Mouse (Mus musculus) megakaryocyte, embryonic 14.5 days (primary cell): Measurements from ENCODE around the gene Prrc2c. TPM values are rescaled to one million over a fixed set of nuclear protein-coding genes. Genes with fewer than 3 reads are reported as not detected.

Source experiments
- H3K27me3 ChIP-seq: replicated peaks from 2 replicates; pipeline ENCODE3; 2012; ENCODE audit warnings: inconsistent platforms
- H3K36me3 ChIP-seq: replicated peaks from 2 replicates; pipeline ENCODE3; 2012; ENCODE audit warnings: low read length, inconsistent platforms, mixed read lengths
- H3K4me1 ChIP-seq: 2 replicates; pipeline ENCODE4 v1.6.1; 2012; ENCODE audit warnings: inconsistent platforms
- H3K4me3 ChIP-seq: replicated peaks from 2 replicates; pipeline ENCODE3; 2012; ENCODE audit warnings: moderate library complexity, mild to moderate bottlenecking, inconsistent platforms
- H3K9me3 ChIP-seq: 2 replicates; pipeline ENCODE4 v1.6.1; 2012; ENCODE audit warnings: inconsistent platforms
- FLI1 ChIP-seq: IDR thresholded peaks from 2 replicates; pipeline ENCODE4 v1.6.1; 2012; ENCODE audit warnings: low read length, inconsistent platforms, mixed read lengths
- GATA1 ChIP-seq: IDR thresholded peaks from 3 replicates; pipeline ENCODE4 v1.6.1; 2012; ENCODE audit warnings: mixed read lengths, low read length, inconsistent platforms, borderline replicate concordance
- polyA plus RNA-seq: library from polyadenylated mRNA; stranded (reverse); fragments of >175 nt; gene quantifications from 2 replicates; pipeline ENCODE4 v1.2.3, GENCODE M21; 2012; ENCODE audit warnings: low replicate concordance; ENCODE audit not compliant: insufficient read depth

Prrc2c gene
- polyA plus RNA-seq, 1 experiment, result 10.4 TPM

DNA sequence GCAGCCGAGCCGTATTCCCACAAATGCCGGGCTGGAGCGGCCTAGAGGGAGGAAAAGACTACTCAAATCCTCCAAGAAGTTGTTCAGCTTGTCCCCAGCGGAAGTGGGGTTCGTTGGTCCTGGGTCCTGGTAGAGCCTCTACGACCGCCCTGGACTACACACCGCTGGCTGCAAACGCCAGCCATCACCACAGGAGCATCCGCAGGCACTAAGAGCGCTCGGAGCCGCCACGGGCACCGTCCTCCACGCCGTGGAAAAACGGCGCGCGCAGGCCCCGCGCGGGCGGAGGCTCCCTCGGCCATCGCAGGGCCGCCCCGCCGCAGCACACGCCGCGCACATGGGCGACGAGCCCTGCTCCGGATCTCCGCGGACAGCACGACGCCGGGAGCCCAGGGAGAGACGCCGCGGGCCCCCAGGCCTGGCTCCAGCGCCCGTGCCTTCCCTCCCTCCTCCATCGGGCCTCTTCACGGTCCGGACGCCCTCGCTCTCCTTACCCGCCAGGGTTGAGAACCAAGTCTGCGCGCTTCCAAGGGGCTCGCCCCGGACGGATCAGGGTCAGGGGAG, 443 bp downstream of the Prrc2c start:
- no peak for TF ChIP-seq GATA1
- no peak for TF ChIP-seq FLI1
- Histone ChIP-seq H3K9me3 (peaks cover 7% of the 10 kb centered on the region), H3K4me3 (peak overlapping the region; percentile 97), H3K27me3 (peaks cover 6% of the 10 kb centered on the region), H3K36me3 (peaks cover 5% of the 10 kb centered on the region), H3K4me1 (peaks cover 42% of the 10 kb centered on the region)

DNA sequence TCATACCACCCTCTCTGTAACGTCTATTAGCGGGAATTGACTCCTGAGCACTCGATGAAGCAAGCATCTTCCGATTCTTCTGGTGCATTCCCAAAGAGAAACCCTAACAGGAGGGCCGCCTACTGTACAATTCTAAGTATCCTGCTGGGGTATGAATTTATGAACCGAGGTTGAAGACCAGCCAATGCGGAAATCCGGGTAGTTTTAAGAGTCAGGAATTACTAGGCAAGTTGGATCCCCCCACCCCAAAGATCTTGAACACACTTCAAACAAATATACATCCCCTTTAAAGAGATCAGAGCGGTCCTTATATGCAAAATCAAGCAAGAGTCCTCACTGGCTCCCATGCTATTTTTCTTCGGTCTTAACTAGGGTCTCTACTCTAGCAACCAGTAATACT, 950 bp downstream of the Prrc2c start:
- peaks cover 5% of the 10 kb centered on the region for H3K36me3 ChIP-seq
- H3K4me1 ChIP-seq, result peaks cover 47% of the 10 kb centered on the region
- H3K9me3 ChIP-seq, result peaks cover 7% of the 10 kb centered on the region
- TF ChIP-seq FLI1 (no peak), GATA1 (no peak)
- H3K27me3 ChIP-seq, result peaks cover 6% of the 10 kb centered on the region
- peak overlapping the region; percentile 97 for H3K4me3 ChIP-seq

DNA sequence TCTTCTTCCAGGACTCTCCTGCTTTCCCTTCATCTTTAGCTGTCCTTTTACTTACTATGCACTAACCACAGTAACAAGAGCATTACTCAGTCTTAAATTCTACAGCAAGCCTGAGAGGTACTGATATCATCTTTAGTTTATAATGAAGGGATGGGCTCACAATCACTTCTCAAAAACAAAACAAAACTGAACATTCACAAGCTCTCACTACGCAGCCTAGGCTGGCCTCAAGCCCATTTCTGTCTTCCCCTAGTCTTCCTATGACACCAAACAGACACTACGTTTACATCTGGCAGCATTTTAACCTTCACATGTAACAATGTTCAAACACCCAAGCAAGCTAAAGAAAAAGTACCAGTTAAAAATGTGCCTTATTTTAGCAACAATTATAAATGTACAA, 1.9 kb downstream of the Prrc2c start:
- peaks cover 5% of the 10 kb centered on the region for H3K36me3 ChIP-seq
- H3K4me1 ChIP-seq, result peaks cover 52% of the 10 kb centered on the region
- peaks cover 2% of the 10 kb centered on the region for H3K27me3 ChIP-seq
- TF ChIP-seq GATA1, result no peak
- TF ChIP-seq FLI1, result no peak
- H3K9me3 ChIP-seq, result peaks cover 1% of the 10 kb centered on the region
- peak overlapping the region; percentile 97 for H3K4me3 ChIP-seq

DNA sequence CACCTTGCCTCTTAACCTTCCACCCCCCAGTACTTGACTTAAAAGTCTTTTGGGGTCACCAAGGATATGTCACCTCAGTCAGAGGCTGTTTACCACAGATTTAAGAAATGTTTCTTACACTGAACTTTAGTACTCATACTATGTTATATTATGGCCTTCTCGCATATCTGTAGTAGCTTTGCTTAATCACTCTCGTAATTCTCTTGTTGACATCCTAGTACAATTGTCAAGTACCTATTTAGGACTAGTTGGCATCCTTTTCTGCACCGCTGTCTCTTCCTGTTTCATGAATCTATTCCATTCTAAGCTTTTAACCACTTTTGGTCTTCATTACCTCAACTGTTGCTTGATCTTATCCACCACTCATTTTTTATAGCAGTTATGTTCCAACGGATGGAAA, 5.3 kb downstream of the Prrc2c start:
- Histone ChIP-seq H3K4me1 (peaks cover 63% of the 10 kb centered on the region), H3K27me3 (no peaks in the 10 kb centered on the region), H3K4me3 (no peak overlapping the region), H3K9me3 (no peaks in the 10 kb centered on the region), H3K36me3 (peaks cover 13% of the 10 kb centered on the region)
- TF ChIP-seq GATA1 (no peak), FLI1 (no peak)

DNA sequence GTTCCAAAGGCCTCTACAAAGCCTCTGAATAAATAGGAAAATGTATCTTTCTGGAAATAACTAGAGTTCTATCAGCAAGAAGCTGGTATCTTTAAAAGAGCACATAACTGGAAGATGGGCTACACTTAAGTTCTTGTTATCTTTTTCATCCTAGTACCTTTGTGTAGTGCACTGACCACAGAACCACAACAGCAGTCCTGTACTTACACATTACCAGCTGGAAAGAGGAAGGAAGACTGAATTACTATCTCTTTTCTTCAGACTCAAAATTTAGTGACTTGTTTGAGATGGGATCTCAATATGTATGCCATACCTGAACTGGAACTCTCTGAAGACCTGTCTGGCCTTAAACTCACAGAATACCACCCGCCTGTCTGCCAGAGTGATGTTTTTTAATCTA, 6.1 kb downstream of the Prrc2c start:
- H3K4me1 ChIP-seq, result peaks cover 68% of the 10 kb centered on the region
- TF ChIP-seq GATA1 (no peak), FLI1 (no peak)

DNA sequence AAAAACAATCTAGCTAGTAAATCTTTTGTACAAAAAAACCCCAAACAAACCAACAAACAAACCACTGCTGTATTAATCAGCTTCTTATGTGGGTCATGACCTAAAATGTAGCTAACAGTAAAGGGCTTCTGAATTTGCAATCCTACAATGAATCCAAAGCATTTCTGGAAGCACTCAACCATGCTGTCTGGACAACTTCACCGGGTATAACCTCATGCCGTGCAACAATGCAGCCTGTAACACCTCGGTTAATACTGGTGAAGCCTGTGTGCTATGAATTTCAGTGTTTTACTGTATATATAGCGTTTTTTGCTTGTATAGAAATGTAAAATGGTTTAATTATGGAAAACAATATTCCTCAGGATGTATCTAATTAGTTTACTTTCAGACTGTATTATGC, 8.3 kb downstream of the Prrc2c start:
- Histone ChIP-seq H3K27me3 (no peaks in the 10 kb centered on the region), H3K4me1 (peaks cover 55% of the 10 kb centered on the region), H3K4me3 (no peak overlapping the region), H3K9me3 (no peaks in the 10 kb centered on the region), H3K36me3 (peaks cover 20% of the 10 kb centered on the region)
- TF ChIP-seq GATA1 (no peak), FLI1 (no peak)

More for the DNA sequence above, 6.1 kb downstream of the Prrc2c start:
- Histone ChIP-seq H3K27me3 (no peaks in the 10 kb centered on the region), H3K4me3 (no peak overlapping the region), H3K9me3 (no peaks in the 10 kb centered on the region), H3K36me3 (peaks cover 13% of the 10 kb centered on the region)

DNA sequence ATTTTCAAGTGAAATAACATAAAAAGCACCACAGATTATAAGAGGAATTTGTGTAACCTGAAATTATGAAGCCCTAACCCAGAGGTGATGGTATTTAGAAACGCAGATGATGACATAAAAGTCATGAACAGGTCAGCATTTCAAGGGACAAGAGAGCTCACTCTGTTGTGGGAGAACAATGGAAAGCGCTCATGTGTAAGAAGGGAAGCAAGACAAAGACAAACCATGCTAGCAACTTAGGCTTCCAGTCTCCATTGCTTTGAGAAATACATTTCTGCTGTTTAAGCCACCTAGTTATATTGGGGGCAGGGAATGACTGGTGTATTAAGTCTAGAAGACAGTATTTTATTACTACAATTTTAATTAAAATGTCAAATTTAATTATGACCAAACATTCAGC, 10.9 kb downstream of the Prrc2c start:
- peaks cover 30% of the 10 kb centered on the region for H3K4me1 ChIP-seq
- no peaks in the 10 kb centered on the region for H3K27me3 ChIP-seq
- no peak overlapping the region for H3K4me3 ChIP-seq
- H3K9me3 ChIP-seq, result no peaks in the 10 kb centered on the region
- peaks cover 26% of the 10 kb centered on the region for H3K36me3 ChIP-seq
- no peak for TF ChIP-seq GATA1
- TF ChIP-seq FLI1, result no peak

DNA sequence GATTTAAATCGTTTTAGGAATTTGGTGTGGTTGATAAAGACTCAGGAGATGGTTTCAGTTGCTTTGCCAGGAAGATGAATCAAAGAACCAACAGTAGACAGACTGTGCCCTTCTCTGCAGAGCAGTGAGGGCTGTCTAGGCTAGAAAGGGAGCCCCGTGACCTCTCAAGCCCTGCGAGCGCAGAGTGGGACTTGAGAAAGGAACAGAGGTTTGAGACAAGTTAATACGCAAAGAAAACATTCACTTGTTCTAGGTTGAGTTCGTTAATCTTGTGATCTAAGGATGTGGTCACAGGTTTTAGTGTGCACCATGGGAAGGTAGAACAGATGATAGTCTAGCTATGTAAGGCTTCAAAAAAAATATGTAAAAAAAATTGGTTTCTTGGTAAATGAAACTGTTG, 12.4 kb downstream of the Prrc2c start:
- no peak for TF ChIP-seq FLI1
- no peak for TF ChIP-seq GATA1
- Histone ChIP-seq H3K4me3 (no peak overlapping the region), H3K27me3 (no peaks in the 10 kb centered on the region), H3K9me3 (no peaks in the 10 kb centered on the region), H3K4me1 (peaks cover 25% of the 10 kb centered on the region; the same call in 1 of the 2 replicates), H3K36me3 (peaks cover 38% of the 10 kb centered on the region)

DNA sequence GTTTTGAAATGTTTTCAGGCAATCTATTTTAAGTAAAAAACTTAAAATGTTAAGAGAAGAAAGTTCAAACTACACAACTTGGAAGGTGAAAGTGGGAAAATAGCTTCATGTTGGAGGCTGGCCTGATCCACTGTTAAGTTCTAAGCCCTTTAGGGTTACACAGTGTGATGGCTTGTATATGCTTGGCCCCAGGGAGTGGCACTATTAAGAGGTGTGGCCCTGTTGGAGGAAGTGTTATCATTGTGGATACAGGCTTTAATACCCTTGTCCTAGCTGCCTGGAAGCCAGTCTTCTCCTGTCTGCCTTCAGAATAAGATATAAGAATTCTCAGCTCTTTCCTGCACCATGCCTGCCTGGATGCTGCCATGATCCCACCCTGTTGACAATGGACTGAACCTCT, 16.7 kb downstream of the Prrc2c start:
- no peaks in the 10 kb centered on the region for H3K27me3 ChIP-seq
- H3K4me3 ChIP-seq, result no peak overlapping the region
- TF ChIP-seq FLI1 (no peak), GATA1 (no peak)
- no peaks in the 10 kb centered on the region for H3K9me3 ChIP-seq
- peaks cover 11% of the 10 kb centered on the region; the same call in 1 of the 2 replicates for H3K4me1 ChIP-seq
- peaks cover 75% of the 10 kb centered on the region for H3K36me3 ChIP-seq

DNA sequence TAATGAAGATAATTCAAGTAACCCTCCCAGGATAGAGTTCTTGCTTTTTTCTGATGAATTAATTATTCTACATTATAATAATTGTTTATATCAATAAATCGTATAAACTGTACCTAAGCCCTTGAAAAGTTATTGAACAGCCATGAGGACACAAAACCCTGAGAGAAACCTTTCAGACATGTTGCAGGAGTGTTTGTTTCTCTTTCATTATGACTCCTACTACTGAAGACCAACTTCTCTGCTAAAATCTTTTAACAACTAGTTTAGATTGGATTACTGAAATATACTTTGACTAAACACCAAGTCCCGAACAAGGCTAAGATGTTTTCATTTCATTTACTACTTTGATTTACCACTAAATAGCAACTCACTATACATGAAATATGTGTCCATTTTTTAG, 19.7 kb downstream of the Prrc2c start:
- no peaks in the 10 kb centered on the region for H3K9me3 ChIP-seq

DNA sequence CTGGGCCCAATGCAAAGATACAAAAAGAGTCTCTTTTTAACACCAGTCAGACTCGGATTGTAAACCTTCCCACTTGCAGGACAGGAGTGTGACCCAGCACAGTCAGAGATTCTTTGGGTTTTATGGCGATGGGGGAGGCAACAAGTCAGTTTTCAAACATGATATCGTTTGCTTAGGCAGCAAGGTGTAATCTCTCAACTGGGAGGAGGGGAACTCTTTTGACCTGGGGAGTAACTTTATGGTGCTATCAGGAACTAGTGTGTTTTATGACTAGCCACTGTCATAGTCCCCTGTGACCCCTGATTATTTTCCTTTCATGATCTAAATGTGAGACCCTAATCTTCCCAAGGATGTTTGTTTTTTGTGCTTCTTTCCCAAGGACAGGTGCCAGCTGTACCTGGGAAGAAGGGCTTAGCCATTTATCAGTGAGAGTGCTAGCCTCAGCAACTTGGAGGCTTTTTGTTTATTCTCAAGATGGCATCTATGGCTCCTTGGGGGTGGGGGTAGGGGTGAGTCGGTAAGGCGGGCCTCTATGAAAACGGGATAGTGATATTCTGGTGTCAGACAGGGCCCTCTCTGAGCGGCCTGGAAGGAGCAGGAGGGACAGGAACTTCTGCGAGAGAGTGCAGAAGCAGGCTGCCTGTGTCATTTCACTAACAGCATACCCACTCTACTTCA, 39.8 kb downstream of the Prrc2c start:
- peaks cover 100% of the 10 kb centered on the region for H3K36me3 ChIP-seq
- TF ChIP-seq GATA1 (no peak), FLI1 (no peak)
- no peak overlapping the region for H3K4me3 ChIP-seq
- H3K4me1 ChIP-seq, result peaks cover 8% of the 10 kb centered on the region; the same call in 1 of the 2 replicates
- no peaks in the 10 kb centered on the region for H3K9me3 ChIP-seq
- H3K27me3 ChIP-seq, result no peaks in the 10 kb centered on the region

More for the DNA sequence above, 19.7 kb downstream of the Prrc2c start:
- peaks cover 3% of the 10 kb centered on the region; the same call in 1 of the 2 replicates for H3K4me1 ChIP-seq
- H3K27me3 ChIP-seq, result no peaks in the 10 kb centered on the region
- no peak overlapping the region for H3K4me3 ChIP-seq
- peaks cover 96% of the 10 kb centered on the region for H3K36me3 ChIP-seq
- TF ChIP-seq GATA1 (no peak), FLI1 (no peak)
